Mouse (Mus musculus) limb, embryonic 13.5 days (tissue): ENCODE measurements around the gene Skil. TPM values are rescaled to one million over a fixed set of nuclear protein-coding genes. Genes with fewer than 3 reads are reported as not detected.

Source experiments
- ATAC-seq: fragments of 200-750 bp; cut with Nextera tagmentation; 2 replicates; pipeline ENCODE4 v1.8.0; 2017; ENCODE audit warnings: low read depth, moderate number of reproducible peaks, moderate TSS enrichment; ENCODE audit not compliant: low FRiP score
- H3K27ac ChIP-seq: fragments of 300-500 bp; sonication (generic); 2 replicates; pipeline ENCODE4 v1.5.1; 2015; ENCODE audit warnings: inconsistent platforms, mild to moderate bottlenecking, moderate library complexity
- H3K27me3 ChIP-seq: fragments of 300-500 bp; sonication (generic); 2 replicates; pipeline ENCODE4 v1.6.1; 2015; ENCODE audit warnings: mild to moderate bottlenecking, inconsistent platforms
- H3K36me3 ChIP-seq: fragments of 300-500 bp; sonication (generic); 2 replicates; pipeline ENCODE4 v1.6.1; 2015; ENCODE audit warnings: inconsistent platforms, mild to moderate bottlenecking, moderate library complexity
- H3K4me1 ChIP-seq: fragments of 300-500 bp; sonication (generic); 2 replicates; pipeline ENCODE4 v1.6.1; 2015; ENCODE audit warnings: inconsistent platforms
- H3K4me2 ChIP-seq: fragments of 300-500 bp; sonication (generic); replicated peaks from 2 replicates; pipeline ENCODE4 v1.6.1; 2015; ENCODE audit warnings: inconsistent platforms, mild to moderate bottlenecking, moderate library complexity
- H3K4me3 ChIP-seq: fragments of 300-500 bp; sonication (generic); 2 replicates; pipeline ENCODE4 v1.5.1; 2015; ENCODE audit warnings: moderate library complexity, mild to moderate bottlenecking, inconsistent platforms
- H3K9ac ChIP-seq: fragments of 300-500 bp; sonication (generic); 2 replicates; pipeline ENCODE4 v1.6.1; 2015; ENCODE audit warnings: mild to moderate bottlenecking, inconsistent platforms
- H3K9me3 ChIP-seq: fragments of 300-500 bp; sonication (generic); 2 replicates; pipeline ENCODE4 v1.6.1; 2016; ENCODE audit warnings: inconsistent platforms
- WGBS: fragments of 180-500 bp; shearing (Covaris S2); methylation state at CpG from one replicate; pipeline ENCODE4 v1.1.7; 2015; 5-methylcytosine and 5-hydroxymethylcytosine counted together
- polyA plus RNA-seq: library from polyadenylated mRNA; unstranded; fragments of >200 nt; fragmentation: Nextera tagmentation; extraction: Ambion mirVana; gene quantifications from 2 replicates; pipeline ENCODE4 v1.2.1, GENCODE M21; 2015

The Skil gene
- polyA plus RNA-seq, 1 experiment from 2014 or later = 30.2 TPM

- 92% methylated on average over 14 of the region's 14 CpGs for WGBS
- ATAC-seq = no peak
These were observed 68.0 kb downstream of the Skil start for GRCm38 (mm10) chr3:31162860-31163259.

GRCm38 (mm10) chr3:31165803-31166202, 70.9 kb downstream of the Skil start:
- Histone ChIP-seq H3K4me1 (no peaks in the 10 kb centered on the region), H3K27ac (no peak overlapping the region), H3K27me3 (no peaks in the 10 kb centered on the region), H3K9ac (no peak overlapping the region), H3K4me3 (no peak overlapping the region), H3K36me3 (no peaks in the 10 kb centered on the region), H3K4me2 (no peak overlapping the region), H3K9me3 (no peaks in the 10 kb centered on the region)
- ATAC-seq = no peak
- 68% methylated on average over 3 of the region's 3 CpGs for WGBS

More at GRCm38 (mm10) chr3:31162860-31163259, 68.0 kb downstream of the Skil start:
- Histone ChIP-seq H3K9ac (no peak overlapping the region), H3K36me3 (no peaks in the 10 kb centered on the region), H3K27me3 (no peaks in the 10 kb centered on the region), H3K4me2 (no peak overlapping the region), H3K4me1 (peaks cover 5% of the 10 kb centered on the region; the same call in 1 of the 2 replicates), H3K4me3 (no peak overlapping the region), H3K27ac (no peak overlapping the region), H3K9me3 (no peaks in the 10 kb centered on the region)

- Histone ChIP-seq H3K9me3 (no peaks in the 10 kb centered on the region), H3K9ac (no peak overlapping the region), H3K36me3 (no peaks in the 10 kb centered on the region), H3K4me2 (no peak overlapping the region), H3K27me3 (no peaks in the 10 kb centered on the region), H3K4me3 (no peak overlapping the region), H3K4me1 (no peaks in the 10 kb centered on the region), H3K27ac (no peak overlapping the region)
- 0 out of 2 replicates have a peak, but pooled peaks have one; percentile 36 for ATAC-seq
- WGBS = 69% methylated on average over 12 of the region's 12 CpGs
These were observed 71.6 kb downstream of the Skil start for GRCm38 (mm10) chr3:31166365-31166871.

Other genes with a start within 250 kb of the Skil start
- gene Gpr160, start 239.1 kb upstream of the Skil start, polyA plus RNA-seq = 1.4 and 3.1 TPM in 2 replicates
- gene Phc3, start 125.6 kb upstream of the Skil start, polyA plus RNA-seq = 7.8 and 7.9 TPM in 2 replicates
- gene Prkci, start 99.3 kb upstream of the Skil start, polyA plus RNA-seq = 34.0 and 35.5 TPM in 2 replicates
- gene Cldn11, start 54.9 kb downstream of the Skil start, polyA plus RNA-seq = 9.4 and 10.7 TPM in 2 replicates
- 0.08 and 0.10 TPM in 2 replicates for gene Slc7a14, start 215.3 kb downstream of the Skil start, polyA plus RNA-seq